Mouse (Mus musculus): ENCODE data around the gene B3galt5. TPM values are rescaled to one million over a fixed set of nuclear protein-coding genes. Genes with fewer than 3 reads are reported as not detected.

The B3galt5 gene
- polyA plus RNA-seq, 1 experiment: 15.3 TPM

GRCm38 (mm10) chr16:96353296-96353896 is 117.8 kb downstream of the B3galt5 start:
- TF ChIP-seq POLR2A (IDR thresholded peaks at IDR 0.05; ENCODE audit: extremely low read depth, insufficient read depth, low read length) (no peak), CTCF (IDR thresholded peaks at IDR 0.05; ENCODE audit: extremely low read depth, insufficient read depth, low read length) (no peak)
- Histone ChIP-seq H3K27ac (ENCODE audit: insufficient read depth, low read length) (no peak overlapping the region), H3K4me1 (ENCODE audit: control insufficient read depth, insufficient read depth, low read length) (no peaks in the 10 kb centered on the region)

GRCm38 (mm10) chr16:96353996-96354395 is 118.4 kb downstream of the B3galt5 start:
- TF ChIP-seq POLR2A (IDR thresholded peaks at IDR 0.05; ENCODE audit: extremely low read depth, insufficient read depth, low read length): no peak
- no peak for TF ChIP-seq CTCF (IDR thresholded peaks at IDR 0.05; ENCODE audit: extremely low read depth, insufficient read depth, low read length)
- Histone ChIP-seq H3K4me3 (ENCODE audit: insufficient read depth, low read length) (no peak overlapping the region), H3K27ac (ENCODE audit: insufficient read depth, low read length) (no peak overlapping the region), H3K4me1 (ENCODE audit: control insufficient read depth, insufficient read depth, low read length) (no peaks in the 10 kb centered on the region)

More at GRCm38 (mm10) chr16:96353296-96353896, 117.8 kb downstream of the B3galt5 start:
- H3K4me3 ChIP-seq (ENCODE audit: insufficient read depth, low read length): no peak overlapping the region

- H3K4me3 ChIP-seq (ENCODE audit: insufficient read depth, low read length): no peak overlapping the region
- no peaks in the 10 kb centered on the region for H3K4me1 ChIP-seq (ENCODE audit: control insufficient read depth, insufficient read depth, low read length)
These were observed 122.3 kb downstream of the B3galt5 start for GRCm38 (mm10) chr16:96357903-96358302.

GRCm38 (mm10) chr16:96361305-96362124 is 125.9 kb downstream of the B3galt5 start:
- Histone ChIP-seq H3K27ac (ENCODE audit: insufficient read depth, low read length) (no peak overlapping the region), H3K4me3 (ENCODE audit: insufficient read depth, low read length) (no peak overlapping the region), H3K4me1 (ENCODE audit: control insufficient read depth, insufficient read depth, low read length) (no peaks in the 10 kb centered on the region)
- TF ChIP-seq POLR2A (IDR thresholded peaks at IDR 0.05; ENCODE audit: extremely low read depth, insufficient read depth, low read length) (no peak), CTCF (IDR thresholded peaks at IDR 0.05; ENCODE audit: extremely low read depth, insufficient read depth, low read length) (no peak)

More at GRCm38 (mm10) chr16:96357903-96358302, 122.3 kb downstream of the B3galt5 start:
- TF ChIP-seq CTCF (IDR thresholded peaks at IDR 0.05; ENCODE audit: extremely low read depth, insufficient read depth, low read length) (peak; percentile 64), POLR2A (IDR thresholded peaks at IDR 0.05; ENCODE audit: extremely low read depth, insufficient read depth, low read length) (no peak)
- H3K27ac ChIP-seq (ENCODE audit: insufficient read depth, low read length): no peak overlapping the region

- Histone ChIP-seq H3K27ac (ENCODE audit: insufficient read depth, low read length) (no peak overlapping the region), H3K4me1 (ENCODE audit: control insufficient read depth, insufficient read depth, low read length) (no peaks in the 10 kb centered on the region), H3K4me3 (ENCODE audit: insufficient read depth, low read length) (no peak overlapping the region)
- no peak for TF ChIP-seq CTCF (IDR thresholded peaks at IDR 0.05; ENCODE audit: extremely low read depth, insufficient read depth, low read length)
- no peak for TF ChIP-seq POLR2A (IDR thresholded peaks at IDR 0.05; ENCODE audit: extremely low read depth, insufficient read depth, low read length)
These were observed 127.3 kb downstream of the B3galt5 start for GRCm38 (mm10) chr16:96362873-96363272.

GRCm38 (mm10) chr16:96363277-96363676 is 127.7 kb downstream of the B3galt5 start:
- Histone ChIP-seq H3K27ac (ENCODE audit: insufficient read depth, low read length) (no peak overlapping the region), H3K4me1 (ENCODE audit: control insufficient read depth, insufficient read depth, low read length) (no peaks in the 10 kb centered on the region), H3K4me3 (ENCODE audit: insufficient read depth, low read length) (no peak overlapping the region)
- TF ChIP-seq POLR2A (IDR thresholded peaks at IDR 0.05; ENCODE audit: extremely low read depth, insufficient read depth, low read length) (no peak), CTCF (IDR thresholded peaks at IDR 0.05; ENCODE audit: extremely low read depth, insufficient read depth, low read length) (no peak)

GRCm38 (mm10) chr16:96364870-96365269 is 129.3 kb downstream of the B3galt5 start:
- H3K4me1 ChIP-seq (ENCODE audit: control insufficient read depth, insufficient read depth, low read length): no peaks in the 10 kb centered on the region
- no peak overlapping the region for H3K27ac ChIP-seq (ENCODE audit: insufficient read depth, low read length)
- no peak overlapping the region for H3K4me3 ChIP-seq (ENCODE audit: insufficient read depth, low read length)
- no peak for TF ChIP-seq CTCF (IDR thresholded peaks at IDR 0.05; ENCODE audit: extremely low read depth, insufficient read depth, low read length)

Other genes with a start within 250 kb of the B3galt5 start
- gene Psmg1, start 244.8 kb upstream of the B3galt5 start, polyA plus RNA-seq (2012; rRNA removed): 22.0 and 23.2 TPM in 2 replicates
- gene Brwd1, start 153.3 kb upstream of the B3galt5 start, polyA plus RNA-seq (2012; rRNA removed): 94.2 and 95.0 TPM in 2 replicates
- gene Hmgn1, start 108.1 kb upstream of the B3galt5 start, polyA plus RNA-seq (2012; rRNA removed): 70.3 and 75.2 TPM in 2 replicates
- gene Wrb, start 90.4 kb upstream of the B3galt5 start, polyA plus RNA-seq (2012; rRNA removed): 79.6 and 93.2 TPM in 2 replicates
- 3.2 and 3.5 TPM in 2 replicates for gene Lca5l, start 43.5 kb upstream of the B3galt5 start, polyA plus RNA-seq (2012; rRNA removed)
- 2.5 and 5.2 TPM in 2 replicates for gene Sh3bgr, start 35.4 kb upstream of the B3galt5 start, polyA plus RNA-seq (2012; rRNA removed)
- not detected in 2 replicates for gene Itgb2l, start 207.8 kb downstream of the B3galt5 start, polyA plus RNA-seq (2012; rRNA removed)
- 606 and 753 TPM in 2 replicates for gene Pcp4, start 231.8 kb downstream of the B3galt5 start, polyA plus RNA-seq (2012; rRNA removed)